Mouse (Mus musculus): ENCODE results near the gene Hrasls5. TPM values are rescaled to one million over a fixed set of nuclear protein-coding genes. Genes with fewer than 3 reads are reported as not detected.

The Hrasls5 gene
- under 1 TPM in 1 of 4 experiments, not detected in 3; 0.70 TPM for total RNA-seq (2022)

- DNase-seq (ENCODE audit: low spot score in 2 of 2) = peak in 1 of 2 experiments; percentile 59
These were observed at the start of gene Hrasls5 for GRCm38 (mm10) chr19:7611942-7612757. Gene Hrasls5 (plus strand): TSS chr19:7612541.

DNA sequence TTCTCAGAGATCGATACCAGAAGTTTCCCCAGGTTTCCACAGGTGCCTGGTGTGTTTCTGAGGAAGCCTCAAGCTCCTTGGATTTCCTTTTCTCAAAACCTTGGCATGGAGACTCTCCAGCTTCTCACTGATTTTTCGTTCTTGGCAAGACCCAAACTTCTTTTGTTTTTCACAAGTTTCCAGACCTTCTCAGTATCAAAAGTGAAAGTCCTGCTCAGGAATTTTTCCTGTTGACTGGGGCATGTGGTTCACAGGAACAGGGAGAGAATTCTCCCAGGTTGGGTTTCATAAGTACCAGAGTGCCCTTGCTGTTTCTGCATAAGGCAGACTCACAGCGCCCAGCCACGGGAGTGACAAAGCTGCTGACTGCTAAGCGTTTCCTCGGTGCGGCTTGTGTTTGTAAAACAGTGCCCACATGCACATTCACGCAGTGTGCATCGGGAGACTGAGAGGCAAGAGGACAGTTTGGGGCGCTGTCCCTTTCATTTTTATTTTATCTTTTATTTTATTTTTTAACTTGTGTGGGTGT lies 49.7 kb upstream of the Hrasls5 start:
- no peak for DNase-seq (ENCODE audit: low spot score in 2 of 2)

DNA sequence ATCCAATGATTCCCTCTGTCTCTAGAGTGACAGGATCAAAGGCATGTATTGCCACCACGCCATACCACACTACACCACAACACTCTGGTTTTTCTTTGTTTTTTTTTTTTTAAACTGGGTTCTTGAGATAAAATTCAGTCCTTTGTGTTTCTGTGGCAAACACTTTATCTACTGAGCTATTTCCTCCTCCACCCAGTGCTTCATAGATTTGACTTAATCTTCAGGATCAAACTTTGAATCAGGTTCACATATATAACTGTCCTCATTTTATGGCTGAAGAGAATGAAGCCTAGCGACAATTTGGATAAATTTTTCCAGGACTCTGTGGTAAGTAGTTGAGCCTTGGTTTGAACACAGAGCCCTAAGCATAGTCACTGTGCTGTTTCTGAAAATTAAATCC lies 48.7 kb upstream of the Hrasls5 start:
- no peak for DNase-seq (ENCODE audit: low spot score in 2 of 2)

DNA sequence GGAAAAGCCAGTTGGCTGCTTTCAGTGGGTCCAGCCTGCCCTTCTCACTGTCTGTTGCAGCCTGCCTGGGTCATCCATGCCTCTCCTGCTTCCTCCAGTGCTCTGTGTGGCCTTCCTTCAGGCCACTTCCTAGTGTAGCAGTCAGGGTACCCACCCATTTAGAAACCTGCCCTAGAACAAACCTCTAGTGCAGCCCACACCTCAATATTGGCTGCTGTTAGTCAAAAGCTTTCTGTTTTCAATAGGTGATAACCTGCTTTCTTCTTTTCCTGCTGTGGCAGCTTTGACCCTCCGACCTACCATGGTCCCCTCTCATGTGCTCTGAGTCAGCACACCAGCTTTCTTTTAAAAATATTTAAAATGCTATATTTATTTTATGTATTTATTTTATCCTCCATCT lies 47.9 kb upstream of the Hrasls5 start:
- no peak for DNase-seq (ENCODE audit: low spot score in 2 of 2)

GRCm38 (mm10) chr19:7566826-7567225 lies 45.5 kb upstream of the Hrasls5 start:
- DNase-seq (ENCODE audit: low spot score in 2 of 2) = peak in 1 of 2 experiments; percentile 45

DNA sequence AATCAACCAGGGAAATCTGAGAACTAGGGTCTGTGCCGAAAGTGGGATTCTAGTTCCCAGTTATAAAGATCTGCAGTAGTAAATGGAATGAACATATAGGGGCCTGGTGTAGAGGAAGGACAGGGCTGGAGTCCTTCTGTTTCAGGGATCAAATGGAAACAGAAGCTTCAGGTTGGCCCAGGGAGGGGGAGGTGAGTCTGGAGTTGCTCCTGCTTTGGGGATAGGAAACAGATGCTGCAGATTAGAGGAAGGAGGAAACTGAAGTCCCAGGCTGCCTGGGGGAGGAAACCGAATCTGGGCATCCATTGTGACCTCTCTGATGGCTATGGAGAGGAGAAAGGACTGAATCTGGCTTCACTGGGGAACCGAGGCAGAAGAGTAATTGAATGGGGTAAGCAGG lies 44.0 kb upstream of the Hrasls5 start:
- DNase-seq (ENCODE audit: low spot score in 2 of 2) = no peak

- no peak for DNase-seq (ENCODE audit: low spot score in 2 of 2)
These were observed 42.7 kb upstream of the Hrasls5 start for GRCm38 (mm10) chr19:7569650-7570049.

DNA sequence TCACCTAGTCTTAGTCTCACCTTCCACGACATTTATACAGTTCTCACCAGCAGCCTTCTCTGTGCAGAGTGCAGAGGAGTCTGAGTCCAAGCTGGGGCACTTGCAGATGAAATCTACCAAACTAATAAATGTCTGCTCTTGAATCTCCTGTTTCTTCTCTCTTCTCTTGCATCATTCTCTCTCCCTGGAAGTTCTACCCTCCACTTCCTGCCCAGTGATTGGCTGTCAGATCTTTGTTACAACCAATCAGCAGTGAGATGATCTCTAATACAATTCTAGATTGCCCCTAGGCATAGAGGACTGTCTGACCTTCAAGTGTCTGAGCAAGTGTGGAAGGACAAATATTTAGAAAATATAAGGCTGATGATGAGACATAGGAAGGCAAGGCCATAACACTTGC lies 36.2 kb upstream of the Hrasls5 start:
- DNase-seq (ENCODE audit: low spot score in 2 of 2) = no peak

- DNase-seq (ENCODE audit: low spot score in 2 of 2) = no peak
These were observed 34.6 kb upstream of the Hrasls5 start for GRCm38 (mm10) chr19:7577710-7578109.

- DNase-seq (ENCODE audit: low spot score in 2 of 2) = no peak
These were observed 31.3 kb upstream of the Hrasls5 start for GRCm38 (mm10) chr19:7581042-7581441.

- DNase-seq (ENCODE audit: low spot score in 2 of 2) = no peak
These were observed 29.2 kb upstream of the Hrasls5 start for GRCm38 (mm10) chr19:7583101-7583500.

GRCm38 (mm10) chr19:7583599-7583998 lies 28.7 kb upstream of the Hrasls5 start:
- no peak for DNase-seq (ENCODE audit: low spot score in 2 of 2)

DNA sequence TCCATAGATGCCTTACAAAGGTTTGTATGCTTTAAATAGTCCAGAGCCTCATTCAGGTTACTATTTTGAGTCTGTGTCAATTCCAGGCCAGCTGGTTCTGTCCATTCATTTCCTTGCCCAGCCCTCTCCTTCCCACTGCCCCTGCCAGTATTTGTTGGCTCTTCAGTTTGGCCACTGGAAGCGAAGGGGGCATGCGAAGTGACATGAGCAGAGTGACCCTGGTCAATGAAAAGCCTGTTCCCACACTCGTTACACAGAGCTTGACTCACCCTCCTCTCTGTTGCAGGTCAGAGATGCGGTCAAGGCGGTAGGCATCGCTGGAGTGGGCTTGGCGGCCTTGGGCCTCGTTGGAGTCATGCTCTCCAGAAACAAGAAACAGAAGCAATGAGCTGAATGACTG lies 27.1 kb upstream of the Hrasls5 start:
- peak in 1 of 2 experiments; percentile 37 for DNase-seq (ENCODE audit: low spot score in 2 of 2)

GRCm38 (mm10) chr19:7585764-7586163 lies 26.6 kb upstream of the Hrasls5 start:
- DNase-seq (ENCODE audit: low spot score in 2 of 2) = no peak

DNA sequence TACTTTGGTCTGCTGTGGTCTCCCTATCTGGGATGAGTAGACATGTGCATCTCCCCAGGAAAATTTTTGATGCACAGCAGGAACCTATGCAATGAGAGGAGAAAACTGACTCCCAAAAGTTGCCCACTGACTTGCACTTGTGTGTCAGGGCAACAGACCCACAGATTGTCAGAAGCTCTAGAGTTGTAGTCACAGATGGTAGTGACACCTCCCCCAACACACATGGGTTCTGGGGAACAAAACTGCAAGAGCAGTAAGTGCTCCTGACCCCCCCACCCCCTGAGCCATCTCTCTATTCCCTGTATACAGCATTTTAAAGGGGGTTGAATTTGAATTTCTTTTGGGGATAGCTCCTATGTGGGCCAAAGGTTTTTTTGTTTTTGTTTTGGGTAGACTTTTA lies 21.5 kb upstream of the Hrasls5 start:
- no peak for DNase-seq (ENCODE audit: low spot score in 2 of 2)

GRCm38 (mm10) chr19:7592018-7592417 lies 20.3 kb upstream of the Hrasls5 start:
- DNase-seq (ENCODE audit: low spot score in 2 of 2) = no peak

DNA sequence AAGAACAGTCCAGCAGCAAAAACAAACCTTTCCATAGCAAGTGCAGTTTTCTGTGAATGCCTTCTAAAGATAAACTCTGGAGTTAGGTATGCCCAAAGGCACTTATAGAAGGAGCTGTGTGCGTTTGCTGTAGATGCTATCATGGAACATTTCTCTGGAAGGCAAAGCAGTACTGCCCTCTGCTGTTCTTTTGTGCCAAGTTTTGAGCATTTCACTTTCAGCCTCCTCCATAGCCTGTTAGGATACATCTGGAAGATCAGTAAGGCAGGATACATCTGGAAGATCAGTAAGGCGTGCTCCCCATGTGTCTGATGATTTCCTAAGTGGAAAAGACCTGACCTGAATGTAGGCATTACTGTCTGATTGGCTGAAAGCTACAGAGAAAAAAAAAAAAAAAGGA lies 16.8 kb upstream of the Hrasls5 start:
- no peak for DNase-seq (ENCODE audit: low spot score in 2 of 2)

- no peak for DNase-seq (ENCODE audit: low spot score in 2 of 2)
These were observed 13.9 kb upstream of the Hrasls5 start for GRCm38 (mm10) chr19:7598481-7598880.

DNA sequence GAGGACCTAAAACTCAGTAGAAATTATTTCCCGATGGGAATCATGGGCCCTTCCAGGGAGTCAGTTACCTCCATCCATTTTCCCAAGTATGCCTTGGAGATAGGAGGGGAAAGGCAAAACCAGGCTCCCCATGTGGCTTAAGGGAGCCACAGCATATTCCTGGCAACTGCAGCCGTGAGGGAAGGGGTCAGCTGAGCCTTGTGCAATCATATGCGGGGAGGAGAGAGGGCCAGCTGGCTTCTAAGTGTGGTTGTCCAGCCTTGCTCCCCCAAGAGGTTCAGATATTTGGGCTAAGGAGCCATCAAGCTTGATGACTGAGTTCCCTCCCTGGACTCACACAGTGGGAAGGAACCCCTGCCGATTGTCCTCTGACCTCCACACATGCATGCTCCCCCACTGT lies 10.8 kb upstream of the Hrasls5 start:
- DNase-seq (ENCODE audit: low spot score in 2 of 2) = no peak

GRCm38 (mm10) chr19:7604107-7604506 lies 8.2 kb upstream of the Hrasls5 start:
- no peak for DNase-seq (ENCODE audit: low spot score in 2 of 2)

DNA sequence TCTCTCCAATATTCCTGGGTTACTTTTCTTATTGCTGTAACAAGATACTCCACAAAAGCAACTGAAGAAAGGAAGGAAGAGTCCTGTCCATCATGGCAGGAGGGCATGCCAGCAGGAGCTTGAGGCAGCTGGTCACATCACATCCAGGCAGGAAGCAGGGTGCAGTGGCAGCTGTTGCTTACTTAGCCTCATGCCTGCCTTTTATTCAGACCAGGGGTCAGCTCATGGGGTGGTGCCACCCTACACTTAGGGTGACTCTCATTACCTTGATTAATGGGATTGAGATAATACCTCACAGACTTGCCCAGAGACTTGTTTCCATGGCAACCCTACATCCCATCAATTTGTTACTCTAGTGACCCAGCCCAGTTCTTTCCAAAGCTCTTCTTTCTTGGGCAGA lies 7.3 kb upstream of the Hrasls5 start:
- DNase-seq (ENCODE audit: low spot score in 2 of 2) = no peak

DNA sequence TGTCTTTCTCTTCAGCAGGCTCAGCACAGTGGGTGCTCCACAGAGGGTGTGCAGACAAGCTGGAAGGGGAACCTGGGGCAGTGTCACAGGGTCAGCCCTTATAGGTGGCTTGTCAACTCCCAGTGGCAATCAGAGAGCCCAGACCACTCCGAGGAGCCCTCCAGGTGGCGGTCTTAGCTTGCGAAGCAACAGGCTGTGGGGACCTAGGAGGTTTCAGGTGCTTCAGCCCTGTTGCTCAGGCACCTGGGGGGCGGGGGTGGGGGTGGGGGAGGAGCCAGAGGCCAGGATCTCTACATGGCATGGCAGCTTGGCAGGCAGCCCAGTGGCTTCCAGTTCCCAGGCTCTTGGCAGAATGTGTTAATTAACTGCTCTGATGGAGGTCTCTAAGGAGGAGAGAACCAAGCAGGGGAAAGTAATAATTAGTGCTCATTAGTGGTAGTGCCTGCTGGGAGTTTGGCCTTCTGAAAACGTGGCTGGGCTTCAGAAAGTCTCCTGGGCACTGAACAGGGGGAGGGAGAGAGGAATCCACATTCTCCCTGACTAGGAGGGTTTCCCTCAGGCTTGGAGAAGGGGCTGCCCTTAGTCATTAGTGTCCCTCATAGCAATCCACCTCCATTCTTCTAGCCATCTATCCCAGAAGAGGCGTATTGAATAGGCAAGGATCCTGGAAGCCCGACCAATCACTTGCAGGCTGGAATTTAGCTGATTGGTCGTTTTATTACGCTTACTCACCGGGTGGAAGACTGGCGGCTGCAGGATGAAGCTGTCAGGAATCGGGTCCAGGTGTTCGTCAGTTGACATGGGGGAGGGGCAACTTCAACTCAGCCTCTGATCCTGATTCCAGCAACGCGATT lies 6.2 kb upstream of the Hrasls5 start:
- DNase-seq (ENCODE audit: low spot score in 2 of 2) = peak in 1 of 2 experiments; percentile 81
